Mouse (Mus musculus) left cerebral cortex, adult 2 months (tissue): ENCODE measurements around the gene Ddo. TPM values are rescaled to one million over a fixed set of nuclear protein-coding genes. Genes with fewer than 3 reads are reported as not detected.

Source experiments
- DNase-seq, 2 experiments: peaks; one replicate each; pipeline ENCODE4 v3.0.0; 2021 to 2022; ENCODE audit warnings: low spot score in 2 of 2, mixed read lengths in 1 of 2; ENCODE audit errors: extremely low spot score in 1 of 2
- H3K27ac ChIP-seq: fragments of 200-600 bp; 2 replicates; pipeline ENCODE4 v1.8.1; 2022
- H3K4me3 ChIP-seq: fragments of 200-600 bp; 2 replicates; pipeline ENCODE4 v1.8.1; 2022
- CTCF ChIP-seq: fragments of 200-600 bp; IDR thresholded peaks from 2 replicates; pipeline ENCODE4 v1.8.1; 2022; ENCODE audit warnings: antibody characterized with exemption, mild to moderate bottlenecking, moderate library complexity
- intact Hi-C: fragments of 180-260 bp; cut with DNase I; formaldehyde crosslinking; loops from one replicate; pipeline ENCODE4 v1.15.1; 2025
- long read RNA-seq, 2 experiments: library from polyadenylated mRNA; stranded (forward); transcript quantifications; one replicate each; pipeline ENCODE4 v2.0.0; 2021; ENCODE audit warnings: borderline mapping rate in 2 of 2
- total RNA-seq, 2 experiments: library from RNA; stranded (reverse); gene quantifications; 2 replicates each; pipeline ENCODE4 v1.2.3; 2021

The Ddo gene
- 10 to 100 TPM; 12.9 to 13.5 TPM for total RNA-seq
- long read RNA-seq, experiment 1, transcript Ddo-201 (5 exons, 3,000 nt): major isoform, 10 of 17 reads
- long read RNA-seq, experiment 1, partial matches to known transcripts: 1 of 17 reads
- long read RNA-seq, experiment 1, other reads (novel, unspliced or antisense): 4 of 17 reads
- long read RNA-seq, experiment 2, transcript Ddo-201 (5 exons, 3,000 nt): major isoform, 6 of 10 reads
- long read RNA-seq, experiment 2, partial matches to known transcripts: 1 of 10 reads
- long read RNA-seq, experiment 2, other reads (novel, unspliced or antisense): 2 of 10 reads

GRCm38 (mm10) chr10:40629656-40630311, at the start of gene Ddo:
Ddo (plus strand) TSS chr10:40630011.
- Histone ChIP-seq H3K27ac (peak within 1 kb of the TSS; percentile 61), H3K4me3 (peak within 1 kb of the TSS; percentile 32)
- intact Hi-C loops: no loop called here
- TF ChIP-seq CTCF: no peak
- DNase-seq: no peak

- Histone ChIP-seq H3K4me3 (no peak overlapping the region), H3K27ac (no peak overlapping the region)
- no peak for DNase-seq
- intact Hi-C loops: no loop called here
- peak; percentile 36 for TF ChIP-seq CTCF
Measured at GRCm38 (mm10) chr10:40583584-40584255, 46.1 kb upstream of the Ddo start.

- Histone ChIP-seq H3K27ac (no peak overlapping the region), H3K4me3 (no peak overlapping the region)
- no peak for TF ChIP-seq CTCF
- intact Hi-C loops: no loop called here
- DNase-seq: peak; percentile 23 to 32
Measured at GRCm38 (mm10) chr10:40592186-40592585, 37.6 kb upstream of the Ddo start.

- intact Hi-C loops: no loop called here
- peak in 1 of 2 experiments; percentile 33 for DNase-seq
- Histone ChIP-seq H3K27ac (no peak overlapping the region), H3K4me3 (no peak overlapping the region)
- TF ChIP-seq CTCF: no peak
Measured at GRCm38 (mm10) chr10:40597177-40597576, 32.6 kb upstream of the Ddo start.

- intact Hi-C loops: no loop called here
- no peak for DNase-seq
- Histone ChIP-seq H3K4me3 (no peak overlapping the region), H3K27ac (no peak overlapping the region)
- TF ChIP-seq CTCF: peak; percentile 63
Measured at GRCm38 (mm10) chr10:40604706-40605394, 25.0 kb upstream of the Ddo start.

- peak; percentile 46 for TF ChIP-seq CTCF
- H3K4me3 ChIP-seq: no peak overlapping the region
- intact Hi-C loops: no loop called here
- DNase-seq: no peak
- no peak overlapping the region for H3K27ac ChIP-seq
Measured at GRCm38 (mm10) chr10:40617973-40618372, 11.8 kb upstream of the Ddo start.

- intact Hi-C loops: loop anchor here (1.0 kb wide), 1 partner anchor 19 kb away; no protein-coding TSS in a partner anchor
- no peak for DNase-seq
- Histone ChIP-seq H3K27ac (peak overlapping the region; percentile 61), H3K4me3 (no peak overlapping the region)
- no peak for TF ChIP-seq CTCF
Measured at GRCm38 (mm10) chr10:40619760-40620159, 10.1 kb upstream of the Ddo start.

GRCm38 (mm10) chr10:40629140-40629539, 671 bp upstream of the Ddo start:
- no peak for DNase-seq
- Histone ChIP-seq H3K27ac (no peak overlapping the region; the same call in 1 of the 2 replicates), H3K4me3 (no peak overlapping the region)
- peak; percentile 64 for TF ChIP-seq CTCF
- intact Hi-C loops: no loop called here

GRCm38 (mm10) chr10:40630457-40630856, 646 bp downstream of the Ddo start:
- no peak for TF ChIP-seq CTCF
- H3K27ac ChIP-seq: peak overlapping the region; percentile 61
- intact Hi-C loops: no loop called here
- DNase-seq: no peak
- no peak overlapping the region; the same call in none of the 2 replicates for H3K4me3 ChIP-seq

- no peak for DNase-seq
- Histone ChIP-seq H3K4me3 (no peak overlapping the region), H3K27ac (peak overlapping the region; percentile 61)
- TF ChIP-seq CTCF: no peak
- intact Hi-C loops: no loop called here
Measured at GRCm38 (mm10) chr10:40630961-40631360, 1.1 kb downstream of the Ddo start.

GRCm38 (mm10) chr10:40632087-40632486, 2.3 kb downstream of the Ddo start:
- H3K27ac ChIP-seq: no peak overlapping the region

More at GRCm38 (mm10) chr10:40632087-40632486, 2.3 kb downstream of the Ddo start:
- no peak overlapping the region for H3K4me3 ChIP-seq
- TF ChIP-seq CTCF: no peak
- no peak for DNase-seq
- intact Hi-C loops: no loop called here
